Mouse (Mus musculus): ENCODE measurements around the gene Lexm.

DNA sequence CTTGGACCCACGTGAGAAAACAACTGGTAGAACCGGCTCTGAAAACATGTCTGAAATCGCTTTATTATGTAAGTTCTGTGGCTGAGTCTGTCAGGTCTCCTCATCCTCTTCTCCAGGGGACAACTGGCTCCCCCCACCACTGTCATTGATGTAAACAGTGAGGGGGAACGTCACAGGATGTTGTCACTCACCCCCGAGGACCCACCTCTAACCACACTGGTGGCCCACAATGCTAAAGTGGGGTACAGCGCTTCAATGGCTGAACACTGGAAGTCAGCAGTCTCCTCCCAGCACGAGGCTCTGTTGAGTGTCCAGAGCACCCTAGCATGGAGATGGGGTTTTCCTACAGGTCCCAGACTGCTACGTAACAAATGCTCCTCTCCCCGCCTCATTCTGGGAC is 26.2 kb downstream of the Lexm start:
- no peak for TF ChIP-seq CTCF (IDR thresholded peaks at IDR 0.05; ENCODE audit: low read depth, low read length)
- no peak for TF ChIP-seq POLR2A (IDR thresholded peaks at IDR 0.05; ENCODE audit: insufficient read depth, low read length)
- TF ChIP-seq EP300 (IDR thresholded peaks at IDR 0.05; ENCODE audit: insufficient read depth, low read depth, low read length), result no peak

All from ES-Bruce4 (cell line).